Mouse (Mus musculus): ENCODE results near the gene 3110009E18Rik.

DNA sequence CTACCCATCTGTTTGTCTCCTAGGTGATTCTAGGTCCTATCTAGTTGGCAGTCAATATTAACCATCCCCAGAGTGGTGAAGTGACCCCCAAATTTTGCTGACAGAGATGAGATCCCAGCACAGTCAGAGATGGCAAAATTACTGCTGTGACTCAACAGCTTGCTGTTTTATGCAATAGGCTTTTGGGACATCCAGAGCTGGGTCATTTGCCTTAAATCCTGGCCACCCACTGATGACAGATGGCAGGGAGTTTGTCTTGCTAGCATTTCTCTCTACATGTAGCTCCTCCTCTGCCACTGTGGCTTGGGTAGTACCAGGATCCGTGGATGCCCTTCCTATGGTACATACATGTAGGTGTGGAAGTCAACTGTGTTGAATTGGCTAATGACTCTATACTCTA, 11.4 kb downstream of the 3110009E18Rik start:
- TF ChIP-seq POLR2A (IDR thresholded peaks at IDR 0.05; ENCODE audit: control insufficient read depth, extremely low read depth, insufficient read depth, low read length, poor library complexity) (no peak), CTCF (IDR thresholded peaks at IDR 0.05; ENCODE audit: borderline replicate concordance, control insufficient read depth, extremely low read depth, insufficient read depth, low read length, poor library complexity) (no peak)
